Mouse (Mus musculus) spleen, adult 2 months (tissue): ENCODE measurements around the gene Dbnl.

Source experiments
- CTCF ChIP-seq: fragments of 200-500 bp; IDR thresholded peaks from 2 replicates; pipeline ENCODE4 v1.5.1; 2011; ENCODE audit warnings: mild to moderate bottlenecking, inconsistent platforms; ENCODE audit not compliant: insufficient read depth, insufficient read length, insufficient replicate concordance; ENCODE audit errors: extremely low read depth
- POLR2A ChIP-seq: fragments of 200-500 bp; IDR thresholded peaks from 2 replicates; pipeline ENCODE4 v1.6.1; 2011; ENCODE audit warnings: low read depth, low read length, inconsistent platforms

DNA sequence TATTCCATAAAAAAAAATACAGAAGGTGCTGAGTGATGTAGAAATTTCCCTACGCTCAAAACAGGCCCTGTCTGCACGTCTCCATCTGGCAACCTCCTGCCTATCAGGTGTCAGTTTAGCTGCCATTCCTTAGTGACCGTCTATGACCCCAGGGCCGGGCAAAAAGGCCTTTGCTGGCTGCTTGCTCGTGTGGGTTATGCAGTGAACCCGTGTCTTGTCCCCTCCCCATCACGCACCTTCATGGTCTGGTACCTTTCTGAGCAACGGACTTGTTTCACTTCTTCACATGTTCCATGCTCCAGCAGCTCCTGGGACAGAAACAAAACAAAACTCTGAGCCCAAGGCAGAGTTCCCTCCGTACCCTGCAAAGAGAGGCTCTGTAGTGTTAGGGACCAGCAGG, 46.2 kb downstream of the Dbnl start:
- TF ChIP-seq CTCF (no peak), POLR2A (no peak)
